Mouse (Mus musculus) T-helper 2 cell (primary cell): ENCODE measurements at regions not wholly inside any gene's neighbourhood (a gene's known extent, or its start where the extent isn't known, plus 50 kb on each side); places are given as distances from the start of the nearest gene placed in this dataset.

Experiments
- in situ Hi-C: fragments of 300-600 bp; cut with MboI, MseI; formaldehyde crosslinking; loops from one replicate; pipeline ENCODE4 v1.15.1; 2025; ENCODE audit warnings: high pct_unique_total_duplicates

- in situ Hi-C loops = loop anchor here (10.0 to 25.0 kb wide), 2 partner anchors 367 to 459 kb away; partner anchors contain the start of genes AI854703 and Gimap8
Observed at GRCm38 (mm10) chr6:48177936-48178335, 91.5 kb upstream of the Zfp746 start.

DNA sequence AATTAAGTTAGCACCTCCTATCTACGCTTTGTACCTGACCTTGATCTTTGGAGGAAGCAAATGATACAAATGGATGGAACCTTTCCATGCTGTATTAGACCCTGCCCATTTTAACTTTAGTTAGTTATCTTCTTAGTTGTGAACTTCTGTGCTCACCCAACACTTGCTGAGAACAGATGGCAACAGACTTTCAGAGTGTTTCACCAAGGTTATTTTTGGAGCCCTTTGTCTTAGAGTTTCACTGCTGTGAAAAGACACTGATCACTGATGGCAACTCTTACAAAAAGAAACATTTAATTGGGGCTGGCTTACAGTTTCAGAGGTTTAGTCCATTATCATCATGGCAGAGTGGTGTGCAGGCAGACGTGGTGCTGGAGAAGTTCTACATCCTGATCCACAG is 88.8 kb upstream of the Zfp746 start:
- in situ Hi-C loops = loop anchor here (10.0 to 25.0 kb wide), 2 partner anchors 370 to 462 kb away; partner anchors contain the start of genes AI854703 and Gimap8

- in situ Hi-C loops = loop anchor here (10.0 kb wide), 1 partner anchor 372 kb away; no protein-coding TSS in a partner anchor
Observed at GRCm38 (mm10) chr6:48172769-48173168, 86.4 kb upstream of the Zfp746 start.

DNA sequence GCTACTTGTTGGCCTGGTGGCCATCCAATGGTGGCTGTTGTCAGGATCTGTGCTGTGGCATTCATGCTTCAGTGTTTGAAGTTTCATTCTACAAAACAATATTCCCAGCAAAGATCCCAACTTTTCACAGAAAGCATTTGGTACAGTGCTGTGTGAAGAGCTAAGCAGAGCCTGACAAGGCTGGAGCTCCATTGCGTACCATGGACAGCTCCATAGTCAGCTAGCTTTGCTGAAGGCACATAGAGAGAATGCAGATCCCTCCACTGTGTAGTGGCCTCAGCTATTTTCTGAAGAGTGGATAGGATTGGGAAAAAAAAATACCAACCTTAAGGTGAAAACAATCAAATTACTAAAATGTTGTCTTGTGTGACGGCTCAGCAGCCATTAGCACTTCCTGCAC is 50.5 kb upstream of the Zfp746 start:
- in situ Hi-C loops = no loop called here
